Mouse (Mus musculus) yolk sac, embryonic 10.5 days (tissue): ENCODE measurements at regions not wholly inside any gene's neighbourhood (a gene's known extent, or its start where the extent isn't known, plus 50 kb on each side); places are given as distances from the start of the nearest gene placed in this dataset.

Source experiments
- DNase-seq: peaks from one replicate; pipeline ENCODE4 v3.0.0-alpha.2; 2017; ENCODE audit warnings: low spot score

DNA sequence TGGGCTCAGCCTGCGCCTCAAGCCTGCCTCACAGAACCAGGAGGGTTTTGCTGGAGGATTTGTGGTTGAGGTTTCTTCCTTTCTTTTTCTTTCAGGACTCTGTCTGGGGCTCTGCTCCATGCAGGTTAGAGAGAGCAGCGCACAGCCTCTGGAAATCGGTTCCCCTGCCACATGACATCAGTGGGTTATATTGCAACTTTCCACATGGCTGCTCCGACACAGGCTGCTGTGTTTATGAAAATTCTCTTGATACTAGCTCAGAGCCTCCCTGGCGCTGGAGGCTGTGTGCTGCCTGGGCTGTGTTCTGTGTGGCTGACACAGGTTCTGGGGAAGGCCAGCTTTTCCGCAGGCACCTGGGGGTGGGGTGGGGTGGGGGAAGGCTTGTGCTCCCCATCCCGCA, 178.7 kb upstream of the Gm4791 start:
- DNase-seq, result no peak

DNA sequence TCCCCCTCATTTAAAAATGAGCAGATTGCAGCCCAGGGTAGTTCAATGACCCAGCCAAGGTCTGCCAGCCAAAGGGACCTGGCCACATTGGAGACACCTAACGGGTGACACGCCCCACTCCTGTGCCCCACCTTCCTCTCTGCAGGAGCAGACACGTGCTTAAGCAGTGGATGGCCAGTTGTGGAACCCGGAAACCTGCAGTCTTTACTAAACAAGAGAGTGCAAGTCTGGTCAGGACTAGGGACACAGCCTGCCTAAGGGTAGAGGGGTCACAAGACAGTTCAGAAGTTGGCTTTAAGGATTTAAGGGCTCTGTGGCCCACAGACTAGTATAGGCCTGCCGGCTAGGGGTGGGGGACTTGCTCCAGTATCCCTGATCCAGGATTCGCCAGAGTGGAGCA, 179.2 kb upstream of the Gm4791 start:
- no peak for DNase-seq

- DNase-seq, result no peak
These were observed 182.4 kb upstream of the Gm4791 start for GRCm38 (mm10) chr9:46816126-46816525.

GRCm38 (mm10) chr9:46814478-46815241, 183.9 kb upstream of the Gm4791 start:
- peak; percentile 43 for DNase-seq

GRCm38 (mm10) chr9:46810266-46810665, 188.3 kb upstream of the Gm4791 start:
- DNase-seq, result no peak

- no peak for DNase-seq
These were observed 203.1 kb upstream of the Gm4791 start for GRCm38 (mm10) chr9:46795446-46795845.

- no peak for DNase-seq
These were observed 209.5 kb upstream of the Gm4791 start for GRCm38 (mm10) chr9:46789036-46789435.

DNA sequence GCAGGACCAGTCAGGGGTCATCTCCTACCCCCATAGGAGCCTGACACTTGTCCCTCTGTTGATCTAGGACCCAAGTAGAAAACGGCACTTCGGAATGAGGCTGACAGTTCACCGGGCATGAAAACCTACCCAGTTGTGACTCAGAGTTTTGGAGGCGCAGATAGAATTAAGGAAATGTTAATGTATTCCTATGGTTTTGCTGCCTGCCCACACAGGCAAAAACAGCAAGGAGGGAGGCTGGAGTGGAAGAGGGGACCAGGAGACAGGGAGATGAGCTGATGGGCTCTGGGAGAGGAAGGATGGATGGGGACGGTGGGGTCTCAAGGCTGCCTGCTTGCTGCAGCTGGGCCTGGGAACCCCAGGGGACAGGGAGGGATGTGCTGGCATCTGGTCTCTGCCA, 210.1 kb upstream of the Gm4791 start:
- DNase-seq, result no peak

- DNase-seq, result no peak
These were observed 214.1 kb upstream of the Gm4791 start for GRCm38 (mm10) chr9:46784355-46784975.

DNA sequence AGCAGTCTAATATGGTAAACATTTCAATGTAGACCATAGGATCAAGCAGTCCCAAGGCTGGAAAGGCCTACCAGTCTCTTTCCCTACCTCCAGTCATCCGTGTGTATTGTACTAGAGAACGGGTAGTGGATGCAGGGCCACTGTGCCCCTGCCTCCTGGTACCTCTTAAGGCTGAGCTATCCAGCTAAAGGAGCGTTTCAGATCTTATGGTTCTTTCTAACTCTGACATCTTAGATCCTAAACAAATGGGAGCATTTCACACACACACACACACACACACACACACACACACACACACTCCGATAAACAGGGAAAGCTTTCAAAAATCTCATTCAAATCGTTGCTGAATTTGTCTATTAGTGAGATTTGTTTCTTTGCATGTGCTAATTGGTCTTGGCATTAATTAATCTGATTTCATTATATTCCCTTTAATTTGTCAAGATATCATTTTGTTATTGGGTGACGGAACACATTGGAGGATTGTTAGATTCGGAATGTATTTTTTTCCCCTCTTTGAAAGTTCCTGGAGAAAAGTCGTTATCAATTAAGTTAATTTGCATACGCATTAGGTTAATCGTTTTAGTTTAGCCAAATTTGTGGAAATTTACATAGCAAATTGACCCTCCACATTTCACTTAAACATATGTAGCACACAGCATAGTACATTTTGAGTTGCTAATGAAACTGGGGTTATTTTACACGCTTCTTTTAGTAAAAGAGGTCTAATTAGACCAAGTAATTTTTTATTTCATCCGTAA, 214.8 kb upstream of the Gm4791 start:
- no peak for DNase-seq

GRCm38 (mm10) chr9:46781681-46782080, 216.9 kb upstream of the Gm4791 start:
- DNase-seq, result no peak

DNA sequence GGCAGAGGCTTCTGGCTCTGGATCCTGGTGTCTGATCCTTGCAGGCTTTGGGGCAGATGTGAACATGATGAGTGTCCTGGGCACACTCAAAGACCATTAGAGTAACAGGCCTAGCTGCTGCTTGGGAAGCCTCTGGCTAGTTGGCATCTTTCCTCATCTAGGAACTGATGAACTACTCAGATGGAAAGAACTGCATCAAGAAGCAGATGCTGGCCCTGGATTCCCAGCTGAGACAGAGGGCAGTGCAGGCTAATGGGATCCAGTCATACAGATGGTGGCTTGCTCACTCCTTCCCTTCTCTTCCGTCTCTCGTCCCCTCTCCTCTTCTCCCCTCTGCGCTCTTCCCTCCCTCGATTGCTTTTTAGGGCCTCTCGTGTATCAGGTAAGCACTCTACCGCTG, 219.8 kb upstream of the Gm4791 start:
- no peak for DNase-seq

DNA sequence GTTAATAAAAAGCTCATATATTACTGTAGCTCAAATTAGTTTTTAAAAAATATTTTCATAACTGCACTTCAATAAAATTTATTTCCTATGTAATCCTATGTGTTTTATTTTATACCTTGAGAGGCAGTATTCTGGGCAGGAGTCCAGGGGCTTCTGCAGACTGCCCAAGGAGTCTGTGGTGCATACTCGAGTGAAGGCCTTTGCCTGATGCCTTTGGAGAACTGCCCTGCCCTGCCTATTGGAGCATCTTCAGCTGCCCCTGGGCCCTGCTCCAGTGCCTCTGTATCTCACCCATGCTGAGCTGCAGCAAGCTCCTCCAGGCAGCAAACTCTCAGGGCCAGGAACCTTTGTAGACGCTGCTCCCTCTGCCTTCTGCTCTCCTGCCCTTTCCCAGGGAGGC, 223.7 kb upstream of the Gm4791 start:
- DNase-seq, result no peak

DNA sequence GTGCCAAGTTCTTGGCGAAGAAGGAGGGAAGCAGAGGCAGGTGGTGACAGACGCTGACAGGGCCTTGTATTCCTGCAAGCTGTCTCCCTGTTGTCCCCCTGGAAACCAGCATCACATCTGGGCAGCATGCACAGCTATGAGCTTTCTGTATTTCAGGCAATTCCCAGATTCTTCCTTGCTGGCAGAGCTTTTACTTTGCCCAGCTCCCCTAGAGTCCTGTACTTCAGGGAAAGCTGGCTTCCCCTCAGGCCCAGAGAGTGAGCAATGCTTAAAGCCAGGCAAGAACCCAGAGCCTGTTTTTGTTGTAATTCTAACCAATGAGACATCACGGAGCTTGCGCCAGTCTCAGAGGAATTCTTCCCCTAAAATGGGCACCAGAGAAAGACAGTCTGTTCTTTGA, 238.3 kb upstream of the Gm4791 start:
- no peak for DNase-seq

GRCm38 (mm10) chr9:46757005-46757672, 241.4 kb upstream of the Gm4791 start:
- no peak for DNase-seq

DNA sequence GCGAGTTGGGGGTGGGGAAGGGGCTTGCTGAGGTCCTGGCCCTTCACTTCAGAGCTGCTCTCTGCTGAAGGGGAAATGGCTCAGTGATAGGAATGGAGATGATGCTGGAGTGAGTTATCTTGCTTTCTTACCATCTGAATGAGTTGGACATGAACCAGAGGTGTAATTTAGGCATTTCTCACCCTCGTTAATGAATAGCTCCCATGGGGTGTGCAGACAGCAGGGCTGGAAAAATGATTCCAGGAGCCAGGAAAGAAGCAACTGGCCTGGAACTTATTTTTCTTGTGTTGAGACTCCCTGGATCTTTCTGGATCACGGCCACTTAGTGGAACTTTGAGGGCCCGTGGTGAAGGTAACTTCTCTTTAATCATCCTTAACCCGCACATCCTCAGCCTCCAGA, 246.6 kb upstream of the Gm4791 start:
- no peak for DNase-seq

GRCm38 (mm10) chr9:46749441-46749840, 249.1 kb upstream of the Gm4791 start:
- DNase-seq, result no peak

- no peak for DNase-seq
These were observed 252.3 kb upstream of the Gm4791 start for GRCm38 (mm10) chr9:46746266-46746665.

- DNase-seq, result no peak
These were observed 258.0 kb upstream of the Gm4791 start for GRCm38 (mm10) chr9:46740496-46740895.

- no peak for DNase-seq
These were observed 259.2 kb upstream of the Gm4791 start for GRCm38 (mm10) chr9:46739341-46739740.

GRCm38 (mm10) chr9:46738634-46739033, 259.9 kb upstream of the Gm4791 start:
- DNase-seq, result no peak

DNA sequence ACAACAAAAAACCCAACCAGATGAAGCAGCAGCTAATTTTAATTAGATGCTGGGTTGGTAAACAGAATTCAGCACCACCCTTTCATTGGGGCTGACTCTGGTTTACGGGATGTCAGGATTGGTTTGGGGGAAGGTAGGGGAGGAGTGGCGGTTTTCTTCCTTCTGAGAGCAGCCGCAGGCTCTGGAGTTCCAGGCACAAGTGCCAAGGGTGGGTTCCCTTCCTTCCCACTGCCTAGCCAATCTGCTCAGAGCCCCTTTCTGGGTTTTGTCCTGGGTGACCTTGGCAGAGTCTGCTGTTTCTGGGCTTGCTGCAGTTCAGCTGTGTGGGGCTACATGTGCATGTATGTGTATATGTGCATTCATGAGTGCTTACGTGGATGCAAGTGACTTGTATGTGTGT, 260.5 kb upstream of the Gm4791 start:
- DNase-seq, result no peak

DNA sequence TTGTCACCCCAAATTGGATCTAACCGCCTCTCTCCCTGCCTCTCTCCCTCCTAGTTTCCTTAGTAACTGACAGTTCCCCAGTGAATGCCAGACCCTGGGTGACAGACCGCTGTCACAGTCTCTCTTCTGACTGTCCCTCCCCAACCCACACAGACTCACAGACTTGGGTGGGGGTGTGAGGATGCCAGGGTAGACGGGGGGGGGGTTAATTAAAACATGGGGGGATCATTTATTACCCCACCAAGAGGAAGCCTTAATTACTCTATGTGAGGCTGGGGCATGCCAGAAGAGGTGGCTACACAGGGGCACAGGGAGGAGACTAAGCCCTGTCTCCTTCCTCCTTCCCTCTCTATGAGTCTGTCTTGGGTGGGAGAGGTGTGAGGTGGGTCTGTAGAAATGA, 261.1 kb upstream of the Gm4791 start:
- no peak for DNase-seq
